Mouse (Mus musculus): ENCODE data around the gene Prpf31.
A peak's percentile ranks its signal among the peaks of the same experiment; 100 is the strongest.

The Prpf31 gene

DNA sequence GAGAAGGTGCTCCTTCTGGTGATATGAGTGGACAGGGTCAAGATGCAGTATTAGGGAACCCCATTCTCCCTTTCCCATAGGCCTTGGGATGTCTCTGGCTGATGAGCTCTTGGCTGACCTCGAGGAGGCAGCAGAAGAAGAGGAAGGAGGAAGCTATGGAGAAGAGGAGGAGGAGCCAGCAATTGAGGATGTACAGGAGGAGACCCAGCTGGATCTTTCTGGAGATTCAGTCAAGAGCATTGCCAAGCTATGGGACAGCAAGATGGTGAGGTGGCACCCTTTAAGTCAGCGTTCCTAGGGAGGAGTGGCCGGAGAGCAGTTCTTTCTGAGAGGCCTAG lies 662 bp downstream of the Prpf31 start:
- no peak for DNase-seq

DNA sequence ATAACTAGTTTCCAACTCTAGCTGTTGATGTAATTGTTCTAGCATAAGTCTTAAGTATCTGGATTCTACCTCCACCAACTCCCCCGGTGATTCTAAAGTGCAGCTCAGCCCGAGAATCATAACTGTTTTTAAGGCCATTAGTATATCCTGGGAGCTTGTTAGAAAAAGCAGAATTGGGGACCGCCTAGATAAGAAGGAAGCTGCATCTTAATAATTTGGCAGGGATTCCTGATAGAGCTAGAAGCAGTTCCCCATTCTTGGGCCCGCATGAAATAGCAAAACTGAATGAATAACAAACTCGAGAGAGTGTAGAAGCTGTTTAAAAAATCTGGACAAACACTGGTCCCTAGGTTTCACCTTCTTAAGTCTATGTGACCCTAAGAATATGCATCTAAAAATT lies 13.6 kb downstream of the Prpf31 start:
- DNase-seq = no peak

DNA sequence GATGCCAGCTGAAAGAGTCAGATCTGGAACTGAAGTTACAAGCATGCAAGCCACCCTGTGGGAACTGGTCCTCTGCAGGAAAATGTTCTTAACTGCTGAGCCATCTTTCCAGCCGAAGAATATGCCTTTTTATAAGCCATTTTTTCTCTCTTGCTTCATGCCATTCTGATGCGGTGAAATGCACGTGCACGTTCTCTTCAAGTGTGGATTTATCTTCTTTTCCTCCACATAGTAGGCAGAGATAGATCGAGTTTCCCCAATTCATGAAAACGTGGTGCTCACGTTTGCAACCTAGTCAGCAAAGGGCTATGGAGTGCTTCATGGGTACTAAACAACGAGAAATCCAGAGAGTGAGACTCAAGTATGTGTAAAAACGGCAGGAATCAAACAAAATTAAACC lies 14.1 kb downstream of the Prpf31 start:
- DNase-seq = no peak

DNA sequence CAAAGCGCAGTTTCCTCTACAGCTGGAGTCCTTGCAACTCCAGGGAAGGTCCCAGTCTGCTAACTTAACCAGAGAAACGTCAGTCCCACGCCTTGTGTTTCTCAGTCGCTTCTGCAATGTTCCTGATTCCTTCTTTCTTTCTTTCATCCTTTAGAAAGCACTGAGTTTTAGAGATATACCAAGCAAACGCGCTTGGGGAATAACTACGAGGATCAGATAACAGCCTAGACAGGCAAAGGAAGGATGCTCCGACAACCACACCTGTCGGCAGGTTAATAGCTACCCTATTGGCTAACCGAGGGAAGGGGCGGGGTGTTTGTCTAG lies 14.5 kb downstream of the Prpf31 start:
- peak in 1 of 2 experiments; percentile 97 for DNase-seq

DNA sequence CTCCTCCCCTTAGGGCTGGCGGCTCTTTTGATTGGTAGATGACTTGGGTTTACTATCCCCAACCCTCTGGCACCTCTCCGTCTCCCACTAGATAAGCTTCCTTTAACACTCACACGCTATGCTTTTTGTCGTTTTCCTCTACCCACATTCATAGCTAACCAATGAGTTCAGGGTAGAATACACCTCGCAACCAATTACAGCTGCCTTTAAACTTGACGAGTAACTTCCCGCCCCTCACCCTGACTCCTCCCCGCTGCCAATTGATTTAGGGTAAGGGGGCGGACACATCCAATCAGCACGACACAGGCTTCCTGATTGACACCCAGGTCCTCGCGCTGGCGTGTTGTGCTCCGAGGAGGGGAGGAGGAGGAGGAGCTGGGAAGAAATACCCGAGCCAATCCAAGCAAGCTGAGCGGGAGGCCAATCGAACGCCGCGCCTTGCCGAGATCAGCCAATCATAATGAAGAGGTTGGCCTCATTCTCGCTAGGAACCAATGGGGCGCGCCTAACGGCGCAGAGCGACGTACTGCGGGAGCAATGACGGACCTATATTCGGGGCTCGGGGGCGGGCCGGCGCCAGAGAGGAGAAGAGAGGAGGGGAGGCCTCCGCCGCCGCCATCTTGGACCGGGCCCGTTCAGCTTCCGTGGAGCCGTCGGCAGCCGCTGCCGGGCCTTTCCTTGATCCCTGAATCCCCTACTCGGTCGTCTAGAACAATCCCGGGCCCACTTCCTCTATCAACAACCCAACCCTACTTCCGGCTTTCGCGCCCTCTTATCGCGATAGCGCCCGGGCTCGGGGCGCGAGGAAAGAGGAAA lies 15.1 kb downstream of the Prpf31 start, which contains the start of gene Cnot3:
Gene Cnot3, plus strand, starts transcription at position 597 of the 816 bp plus-strand sequence.
- peak; percentile 98 for DNase-seq

DNA sequence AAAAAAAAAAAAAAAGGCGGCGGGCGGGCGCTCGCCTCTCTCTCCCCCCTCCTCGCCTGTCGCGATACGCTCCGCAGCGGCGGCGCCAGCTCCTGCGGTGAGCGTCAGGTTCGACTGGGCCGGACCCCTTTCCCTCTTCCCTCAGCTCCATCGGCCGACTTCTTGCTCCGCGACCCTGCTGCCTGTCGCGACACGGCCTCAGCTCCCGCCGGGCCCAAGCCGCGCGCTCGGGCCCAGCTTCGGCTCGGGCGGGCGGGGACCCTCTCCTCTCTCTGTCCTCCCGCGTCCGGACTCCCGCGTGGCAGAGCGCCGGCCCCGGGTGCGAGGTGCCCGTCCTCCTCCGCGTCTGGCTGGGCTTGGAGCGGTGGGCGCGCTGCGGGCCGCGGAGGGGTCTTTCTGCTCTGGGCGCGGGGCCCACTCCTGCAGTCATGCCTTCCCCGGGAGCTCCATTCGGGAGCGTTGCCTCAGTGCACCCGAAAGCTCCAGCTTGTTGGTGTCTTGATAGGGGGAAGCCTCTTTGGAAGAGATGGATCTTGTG lies 15.8 kb downstream of the Prpf31 start:
- no peak for DNase-seq

DNA sequence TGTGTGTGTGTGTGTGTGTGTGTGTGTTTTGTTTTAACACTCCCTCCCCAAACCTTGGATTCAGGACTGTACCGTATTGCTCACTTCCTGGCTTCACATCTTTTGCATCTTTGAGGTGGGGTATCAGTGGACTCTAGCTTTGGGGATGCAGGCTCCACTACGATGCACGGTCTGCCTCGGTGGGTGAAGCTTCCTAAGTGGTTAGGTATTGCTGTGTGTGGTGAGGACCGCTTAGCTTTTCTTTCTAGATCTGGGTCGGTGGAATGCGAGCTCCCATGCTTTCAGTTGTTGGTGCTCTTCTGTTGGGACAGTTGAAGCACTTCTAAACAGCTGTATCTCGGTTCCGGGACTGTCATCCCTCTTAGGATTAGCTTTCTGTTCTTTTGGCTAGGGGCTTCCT lies 16.4 kb downstream of the Prpf31 start:
- no peak for DNase-seq

DNA sequence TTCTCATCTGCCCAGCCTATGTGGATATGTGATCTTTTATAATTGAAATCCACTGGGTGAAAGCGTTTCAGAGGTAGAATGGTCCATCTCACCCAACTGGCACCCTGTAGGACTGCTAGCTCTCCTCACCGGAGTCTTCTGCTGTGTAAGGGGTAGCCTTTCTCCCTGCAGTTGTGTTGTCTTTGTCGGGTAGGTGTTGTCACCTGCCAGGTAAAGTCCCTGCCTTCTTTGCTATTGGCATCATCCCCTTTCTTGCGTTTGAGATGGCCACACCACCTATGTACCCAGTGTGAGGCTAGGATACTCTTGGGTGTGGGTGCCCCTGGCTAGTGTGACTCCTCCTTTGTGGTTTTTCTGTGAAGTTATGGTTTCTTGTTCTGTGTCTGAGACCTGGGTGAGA lies 16.9 kb downstream of the Prpf31 start:
- DNase-seq = no peak

DNA sequence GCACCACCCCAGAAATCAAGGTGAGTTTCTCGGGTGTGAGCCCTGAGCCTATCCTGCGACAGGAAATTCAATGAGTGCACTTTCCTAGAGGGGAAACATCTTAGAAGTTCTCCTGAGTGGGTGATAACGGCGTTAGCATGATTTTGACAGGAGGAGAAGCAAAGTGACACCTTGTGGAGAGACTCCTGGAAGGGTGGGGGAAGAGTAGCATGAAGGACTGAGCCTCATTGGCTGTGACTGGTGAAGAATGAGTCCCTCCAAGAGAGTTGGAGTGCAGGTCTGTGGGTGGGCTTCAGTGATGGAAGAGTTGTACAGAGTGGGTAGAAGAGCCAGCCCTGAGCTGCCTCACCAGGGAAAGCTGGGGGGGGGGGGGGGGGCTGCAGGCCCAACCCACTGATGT lies 27.2 kb downstream of the Prpf31 start:
- DNase-seq = no peak

DNA sequence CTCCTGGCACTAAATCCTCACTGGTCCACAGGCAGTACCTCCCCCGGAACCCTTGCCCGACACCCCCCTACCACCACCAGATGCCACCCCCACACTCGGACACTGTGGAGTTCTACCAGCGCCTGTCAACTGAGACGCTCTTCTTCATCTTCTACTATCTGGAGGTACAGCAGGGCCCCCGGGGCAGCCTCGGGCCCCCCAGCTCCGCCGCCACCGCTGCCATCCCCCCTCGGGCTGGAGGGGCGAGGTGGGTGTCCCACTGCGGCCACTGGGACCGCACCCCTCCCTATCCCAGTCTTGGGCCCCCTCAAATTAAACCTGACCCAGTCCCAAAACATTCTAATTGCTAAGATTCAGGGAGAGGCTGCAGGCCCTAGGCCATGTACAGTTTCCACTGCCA lies 28.8 kb downstream of the Prpf31 start:
- no peak for DNase-seq

DNA sequence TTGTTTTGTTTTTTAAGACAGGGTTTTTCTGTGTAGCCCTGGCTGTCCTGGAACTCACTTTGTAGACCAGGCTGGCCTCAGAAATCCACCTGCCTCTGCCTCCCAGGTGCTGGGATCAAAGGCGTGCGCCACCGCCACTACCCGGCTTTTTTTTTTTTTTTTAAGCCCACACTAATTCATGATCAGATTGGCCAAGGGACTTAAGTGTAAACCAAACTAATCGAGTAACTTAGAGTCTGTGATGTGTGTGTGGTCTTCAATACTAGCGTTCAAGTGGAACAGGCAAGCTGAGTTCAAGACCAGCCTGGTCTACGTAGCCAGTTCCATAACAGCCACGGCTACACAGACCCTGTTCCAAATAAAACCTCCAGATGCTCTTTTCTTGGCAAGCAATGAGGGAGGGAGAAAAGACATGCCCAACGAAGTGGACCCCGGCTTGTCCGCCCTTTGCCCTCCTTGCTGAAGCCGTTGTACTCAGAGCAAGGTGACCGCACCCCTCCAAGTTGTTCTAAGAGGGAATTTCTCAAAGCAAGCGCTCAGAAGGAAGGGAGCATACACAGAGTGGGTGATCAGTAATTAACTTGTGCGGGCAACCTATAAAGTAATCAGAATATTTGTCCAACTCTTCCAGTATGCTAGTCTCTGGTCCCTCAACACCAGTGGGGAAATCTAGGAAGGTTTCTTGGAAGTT lies 34.9 kb downstream of the Prpf31 start:
- DNase-seq = no peak

DNA sequence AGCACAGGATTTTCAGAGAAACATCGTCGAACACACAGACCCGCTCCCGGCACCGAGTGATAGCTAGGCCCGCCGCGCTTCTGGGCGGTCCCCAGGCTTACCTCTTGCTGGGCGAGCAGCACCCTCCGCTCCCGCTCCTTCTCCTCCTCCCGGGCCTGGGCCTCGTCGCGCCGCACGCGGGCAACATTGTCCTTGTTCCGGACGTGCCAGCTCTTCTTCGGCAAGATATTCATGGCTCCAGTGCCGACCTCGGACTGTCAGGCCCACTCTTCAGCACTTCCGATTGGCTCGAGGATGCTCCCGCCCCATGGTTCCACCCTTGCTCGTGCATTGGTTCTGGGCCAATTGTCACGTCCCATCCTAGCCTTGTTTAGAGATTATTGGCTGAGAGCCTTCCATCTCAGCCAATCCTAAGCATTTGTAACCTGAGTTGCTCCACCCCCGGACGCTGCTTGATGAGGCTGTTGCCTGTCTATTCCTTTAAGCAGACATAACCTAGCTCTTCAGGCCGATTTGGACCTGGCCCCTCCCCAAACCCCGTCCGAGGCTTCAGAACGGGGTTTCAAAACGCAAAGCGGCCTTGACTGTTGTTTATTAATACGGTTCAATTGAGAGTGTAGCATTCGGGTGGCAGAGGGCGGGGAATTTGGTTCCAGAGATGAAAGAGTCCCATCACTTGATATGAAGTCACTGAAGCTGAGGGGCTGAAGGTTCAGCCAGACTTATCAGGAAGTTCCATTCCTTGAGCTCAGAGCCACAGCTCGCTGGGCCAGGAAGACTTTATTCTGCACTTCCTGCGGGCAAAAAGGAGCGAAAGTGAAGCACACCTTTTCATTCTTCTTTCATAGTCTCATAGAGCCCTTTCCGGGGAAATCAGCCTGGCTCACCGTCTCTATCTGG lies 35.7 kb downstream of the Prpf31 start, which contains the start of gene Leng1:
Gene Leng1, minus strand, starts transcription at position 626 of the 900 bp plus-strand sequence.
- DNase-seq = peak; percentile 97 to 98

DNA sequence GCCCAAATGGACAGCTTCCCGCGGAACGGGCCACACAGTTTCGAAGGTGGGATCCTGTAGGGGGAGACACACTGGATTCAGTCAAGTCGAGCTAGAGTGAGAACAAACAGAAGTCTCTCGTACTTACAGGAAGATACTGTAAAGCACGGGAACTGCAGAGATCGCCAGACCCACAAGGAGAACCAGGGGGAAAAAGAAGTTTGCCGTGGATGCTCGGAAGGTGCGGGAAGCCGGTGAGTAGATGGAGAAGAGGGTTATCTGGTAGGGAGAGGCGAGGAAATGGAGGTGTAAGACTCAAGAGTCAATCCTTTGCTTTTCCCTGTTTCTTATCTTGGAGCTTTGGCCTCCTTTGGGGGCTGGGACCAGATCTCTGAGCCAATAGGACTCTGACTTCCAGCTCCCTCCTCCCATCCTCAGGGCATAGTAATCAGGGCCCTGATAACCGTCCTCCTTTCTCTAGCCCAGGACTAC lies 37.2 kb downstream of the Prpf31 start:
- DNase-seq = no peak

DNA sequence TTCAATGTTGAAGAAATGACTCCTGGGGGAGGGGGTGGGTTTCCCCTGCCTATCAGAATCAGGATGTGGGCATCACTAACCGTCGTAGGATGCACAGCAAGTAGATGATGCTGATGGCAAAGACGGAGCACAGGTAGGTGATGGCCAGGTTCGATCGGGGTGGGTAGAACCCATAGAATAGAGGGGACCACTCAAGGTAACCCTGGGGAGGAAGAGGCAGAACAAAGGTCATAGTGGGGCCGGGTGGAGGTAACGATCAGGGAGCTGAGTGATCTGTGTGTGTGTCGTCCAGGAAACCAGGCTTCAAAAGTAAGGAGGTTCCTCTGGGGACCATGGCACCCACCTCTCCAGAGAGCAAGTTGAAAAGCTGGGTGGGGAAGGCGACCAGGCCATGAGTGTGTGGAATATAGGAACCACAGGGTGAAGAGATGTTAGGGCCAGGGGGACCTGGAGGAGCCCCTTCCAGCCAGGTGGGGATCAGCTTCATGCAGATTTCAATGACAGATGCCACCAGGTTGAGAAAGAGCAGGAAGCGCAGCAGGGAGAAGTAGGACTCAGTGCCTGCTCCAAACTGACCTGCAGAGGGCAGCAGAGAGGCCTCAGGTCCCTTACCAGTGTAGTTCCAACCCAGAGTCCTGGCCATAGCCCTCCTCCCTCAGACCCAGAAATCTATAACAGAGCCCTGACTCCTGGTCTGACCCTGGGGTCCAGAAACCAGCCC lies 44.9 kb downstream of the Prpf31 start:
- peak; percentile 93 to 97 for DNase-seq

DNA sequence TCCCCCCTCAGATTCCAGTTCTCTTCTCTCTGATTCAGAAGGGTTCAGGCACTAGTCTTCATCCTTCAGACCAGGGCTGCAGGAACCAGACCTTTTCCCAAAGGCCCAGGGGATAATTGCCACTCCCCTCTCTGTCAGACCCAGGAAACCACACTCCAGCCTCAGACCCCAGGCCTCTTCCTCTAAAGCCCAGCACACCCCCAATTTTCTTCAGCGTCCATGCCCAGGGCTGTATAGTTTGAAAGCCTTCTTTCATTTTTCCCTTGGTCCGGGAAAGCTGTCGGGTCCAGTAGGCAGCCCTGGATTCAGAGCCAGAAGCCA lies 45.4 kb downstream of the Prpf31 start:
- no peak for DNase-seq

DNA sequence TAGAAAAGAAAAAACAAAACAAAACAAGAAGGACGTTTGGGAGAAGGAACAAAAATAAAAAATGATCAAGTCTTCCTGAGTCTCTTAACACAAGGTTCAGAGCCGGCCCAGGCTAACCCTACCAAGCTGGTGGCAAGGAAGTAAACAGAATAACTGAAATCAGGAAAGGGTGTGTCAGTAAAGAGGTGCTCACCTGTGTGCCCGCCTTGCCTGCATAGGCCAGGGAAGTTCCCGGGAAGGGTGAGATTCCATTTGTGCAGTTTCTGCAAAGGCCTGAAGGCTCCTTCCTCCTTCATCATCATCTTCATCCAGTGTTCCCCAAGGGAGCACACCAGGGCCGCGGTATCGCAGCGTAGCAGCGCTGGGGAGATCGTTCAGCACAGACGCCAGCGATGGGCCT lies 46.6 kb downstream of the Prpf31 start:
- no peak for DNase-seq

DNA sequence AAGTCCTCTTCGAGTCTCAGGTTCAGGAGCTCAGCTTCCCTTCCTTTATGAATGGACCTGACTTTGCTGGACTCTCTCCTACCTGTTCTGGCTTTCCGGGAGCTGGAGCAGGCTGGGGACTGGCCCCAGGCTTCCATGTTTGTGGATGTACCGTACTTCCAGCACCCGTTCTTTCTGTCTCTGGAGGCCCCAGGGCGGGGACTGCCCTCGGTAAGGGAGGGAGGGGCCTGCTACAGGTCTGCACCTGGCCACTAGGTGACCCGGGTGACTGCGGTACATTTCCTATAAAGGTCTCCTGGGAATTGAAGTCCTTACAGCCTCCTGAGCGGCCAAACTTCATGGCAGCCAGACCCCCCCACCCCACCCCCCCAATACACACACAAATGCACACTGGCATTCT lies 47.6 kb downstream of the Prpf31 start, which contains the start of gene Tmc4:
Gene Tmc4, minus strand, starts transcription at position 212 of the 400 bp plus-strand sequence.
- no peak for DNase-seq

DNA sequence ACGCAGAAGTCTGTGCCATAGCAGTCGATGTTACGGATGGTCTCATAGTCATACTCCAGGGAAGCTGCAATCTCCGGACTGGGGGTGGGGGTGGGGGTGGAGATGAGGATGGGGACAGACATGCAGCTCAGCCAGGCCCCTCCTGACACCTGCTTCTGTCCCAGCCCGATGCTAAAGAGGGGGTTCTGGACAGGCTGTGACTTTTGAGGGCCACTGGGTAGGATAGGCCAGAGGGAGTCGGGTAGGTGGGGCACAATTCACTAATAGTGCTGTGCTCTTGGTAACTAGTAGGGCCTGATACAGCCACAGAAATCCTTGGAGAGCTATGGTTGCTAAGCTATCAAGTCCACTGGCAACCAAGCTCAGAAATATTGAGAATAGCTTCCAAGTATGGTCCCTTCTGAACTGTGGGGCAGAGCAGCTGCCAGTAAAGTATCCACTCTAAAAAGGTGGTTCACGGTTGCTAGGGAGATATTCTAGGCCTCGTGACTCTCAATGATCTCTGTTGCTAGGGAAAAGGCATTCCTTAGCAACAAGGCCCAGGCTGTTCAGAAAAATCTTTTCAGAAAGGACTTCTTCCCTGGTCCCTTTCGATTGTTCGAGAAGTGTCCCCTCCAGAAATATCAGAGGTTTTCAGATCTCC lies 54.2 kb downstream of the Prpf31 start:
- no peak for DNase-seq

DNA sequence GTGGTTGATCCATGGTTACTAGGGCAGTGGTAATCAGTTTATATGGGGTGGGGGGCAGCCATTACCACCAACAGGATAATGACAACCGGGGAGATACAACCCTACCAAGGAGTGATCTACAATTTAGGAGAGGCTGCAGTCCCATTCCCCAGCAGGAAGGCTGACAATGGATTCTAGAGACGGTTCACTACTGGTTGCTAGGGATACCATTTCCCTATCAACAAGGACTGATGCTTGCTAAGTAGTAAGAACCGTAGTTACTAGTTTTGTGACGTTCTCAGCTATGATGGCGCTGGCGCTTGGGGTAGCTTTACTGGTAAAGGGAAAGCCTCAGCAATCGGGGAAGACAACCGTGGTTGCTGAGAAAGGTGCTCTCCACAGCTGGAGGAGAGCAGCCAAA lies 54.9 kb downstream of the Prpf31 start:
- DNase-seq = no peak

DNA sequence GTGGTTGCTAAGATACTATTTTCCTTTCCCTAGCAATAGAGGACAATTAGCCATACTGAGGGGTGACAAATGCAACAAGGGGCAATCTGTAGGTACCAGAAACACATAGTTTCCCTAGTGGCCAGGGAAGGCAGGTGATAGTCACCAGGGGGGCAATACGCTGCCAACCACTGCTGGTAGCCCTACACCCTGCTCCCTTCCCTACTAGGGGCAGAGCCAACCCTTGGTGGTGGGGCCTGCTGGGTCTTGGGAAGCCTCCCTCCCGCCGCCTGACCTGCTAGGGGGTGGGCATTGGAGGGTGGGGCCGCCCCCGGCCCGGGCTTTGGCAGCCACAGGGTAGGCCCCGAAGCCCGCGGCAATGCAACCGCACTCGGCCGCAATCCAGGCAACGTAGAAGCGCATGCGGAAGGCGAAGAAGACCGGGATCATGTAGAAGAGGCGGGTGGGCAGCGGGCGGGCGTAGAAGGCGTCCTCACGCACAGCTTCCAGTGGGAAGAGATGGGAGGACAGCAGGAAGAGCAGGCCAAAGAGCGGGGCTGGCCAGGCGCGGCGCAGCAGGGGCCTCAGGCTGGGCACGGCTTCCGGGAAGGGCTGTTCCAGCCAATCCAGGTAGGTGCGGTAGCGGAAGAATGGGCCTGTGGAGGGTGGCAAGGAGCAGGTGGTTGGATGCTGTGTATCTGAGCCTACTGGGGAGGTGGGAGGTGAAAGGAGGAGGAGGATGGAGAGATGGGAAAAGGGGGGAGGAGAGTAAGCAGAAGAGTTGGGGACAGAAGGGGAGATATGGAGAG lies 55.8 kb downstream of the Prpf31 start:
- DNase-seq = peak; percentile 78

DNA sequence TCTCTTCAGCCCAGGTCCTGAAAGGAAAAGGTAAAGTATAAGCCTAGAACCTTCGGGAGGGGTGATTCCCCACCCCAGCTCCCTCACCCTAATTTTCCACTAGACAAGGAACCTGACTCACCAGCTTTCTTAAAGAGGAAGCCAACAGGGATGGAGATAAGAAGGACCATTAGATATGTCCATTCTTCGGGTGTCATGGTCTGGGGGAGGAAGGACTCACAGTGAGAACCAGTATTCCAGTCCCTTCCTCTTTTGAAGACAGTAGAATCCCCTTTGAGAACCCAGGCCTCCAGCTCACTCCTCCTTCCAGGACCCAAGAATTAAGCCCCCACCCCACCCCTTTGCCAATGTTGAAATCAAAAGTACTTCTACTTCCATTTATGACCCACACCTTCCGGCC lies 62.1 kb downstream of the Prpf31 start:
- no peak for DNase-seq

Measured in cerebellum, postnatal 14 days (tissue).